Mouse (Mus musculus) thymus, adult 18-20 months (tissue): ENCODE measurements around the gene Foxe1.

Experiments
- DNase-seq, 2 experiments: peaks; one replicate each; pipeline ENCODE4 v3.0.0; 2022; ENCODE audit warnings: mixed read lengths in 2 of 2

Gene Foxe1

DNA sequence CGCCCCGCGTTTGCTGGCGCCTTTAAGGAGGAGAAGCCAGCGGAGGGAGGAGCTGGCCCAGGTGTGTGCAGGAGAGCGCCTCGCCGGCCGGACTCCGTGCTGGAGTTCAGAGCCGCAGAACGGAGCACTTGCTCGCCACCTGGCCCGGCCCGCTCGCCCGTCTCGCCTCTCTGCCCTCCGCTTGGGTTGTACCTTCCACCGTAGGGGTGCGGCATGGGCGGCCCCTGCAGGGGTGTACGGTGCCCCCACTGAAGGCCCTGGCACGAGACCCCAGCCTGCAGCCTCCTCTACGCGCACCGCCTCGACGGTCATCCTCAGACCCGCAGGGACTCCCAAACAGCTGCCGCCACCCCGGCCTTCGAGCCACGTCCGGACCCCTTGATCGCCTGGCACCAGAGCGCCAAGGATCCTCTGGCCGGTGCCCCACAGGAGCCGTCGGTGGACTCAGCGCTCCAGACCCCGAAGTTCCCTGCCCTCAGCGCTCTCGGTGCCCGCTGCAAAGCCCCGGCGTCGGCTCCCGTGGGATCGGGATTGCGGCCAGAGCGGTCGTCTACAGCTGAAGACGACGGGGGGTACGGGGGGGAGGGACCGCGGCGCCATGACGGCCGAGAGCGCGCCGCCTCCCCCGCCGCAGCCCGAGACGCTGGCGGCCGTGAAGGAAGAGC, at the start of gene Foxe1:
Gene Foxe1 (plus strand): TSS at position 14 of the 665 bp plus-strand sequence.
- no peak for DNase-seq

DNA sequence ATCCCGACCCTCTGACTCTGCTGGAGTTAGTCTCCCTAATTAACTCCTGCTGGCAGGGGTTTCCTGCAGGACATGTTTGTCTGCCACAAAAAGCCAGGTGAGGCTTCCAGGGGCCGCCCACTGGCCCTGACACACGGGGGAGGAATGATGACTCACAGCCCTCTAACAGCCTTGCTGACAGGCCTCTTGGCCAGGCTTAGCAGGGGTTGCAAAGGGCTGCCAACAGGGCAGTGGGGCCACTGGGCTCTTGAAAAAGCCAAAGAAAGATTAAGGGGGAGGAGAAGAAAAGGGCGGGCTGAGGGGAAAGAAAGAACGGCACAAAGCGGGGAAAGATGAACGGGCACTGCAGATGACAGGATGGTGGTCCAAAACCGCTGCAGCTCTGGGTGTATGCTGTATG, 39.3 kb upstream of the Foxe1 start:
- DNase-seq, result peak; percentile 6 to 11

DNA sequence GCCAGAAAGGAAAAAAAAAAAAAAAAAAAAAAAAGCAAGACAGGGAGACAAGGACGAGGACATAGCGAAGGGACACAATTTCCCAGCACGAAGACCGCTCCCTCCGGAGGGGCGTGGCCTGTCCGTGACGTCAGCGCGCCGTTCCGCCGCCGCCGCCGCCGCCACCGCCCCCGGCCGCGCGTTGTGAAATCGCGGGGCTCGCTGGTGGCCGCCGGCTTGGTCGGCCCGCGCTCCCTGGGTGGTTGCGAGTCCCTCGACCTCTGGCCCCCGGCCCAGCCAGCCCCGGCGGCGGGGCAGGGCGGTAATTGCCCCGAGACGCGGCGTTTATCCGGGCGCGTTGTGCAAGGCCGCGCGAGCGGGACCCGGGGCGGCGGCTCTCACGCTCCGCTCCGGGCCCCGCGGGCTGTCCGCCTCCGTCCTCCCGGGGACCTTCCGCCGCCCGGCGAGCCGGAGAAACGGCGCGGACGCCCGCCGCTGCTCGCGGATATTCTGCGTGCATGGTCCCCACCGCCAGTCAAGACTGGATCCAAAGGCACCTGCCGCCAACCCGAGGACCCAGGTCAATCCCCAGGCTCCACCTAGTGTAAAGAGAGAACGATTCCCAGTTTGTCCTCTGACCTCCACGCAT, 38.5 kb upstream of the Foxe1 start:
- peak; percentile 22 to 49 for DNase-seq

DNA sequence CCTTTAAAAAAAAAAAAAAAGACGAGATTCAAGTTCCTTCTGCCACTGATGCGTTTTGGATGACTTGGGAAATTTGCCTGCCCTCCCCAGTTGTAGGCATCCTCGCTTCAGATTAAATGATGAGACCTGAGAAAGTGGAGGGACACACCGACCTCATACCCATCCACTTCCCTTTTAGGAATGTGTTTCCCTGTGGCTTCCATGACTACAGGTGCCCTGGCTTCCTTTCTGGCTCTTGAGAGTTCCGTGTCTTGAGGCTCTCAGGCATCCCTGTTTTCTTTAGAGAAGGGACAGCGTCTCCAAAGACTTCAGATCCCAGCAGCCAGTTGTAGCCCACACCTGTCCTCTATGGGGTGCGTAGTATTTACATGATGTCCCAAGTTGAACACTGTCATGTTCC, 38.0 kb upstream of the Foxe1 start:
- DNase-seq, result no peak

DNA sequence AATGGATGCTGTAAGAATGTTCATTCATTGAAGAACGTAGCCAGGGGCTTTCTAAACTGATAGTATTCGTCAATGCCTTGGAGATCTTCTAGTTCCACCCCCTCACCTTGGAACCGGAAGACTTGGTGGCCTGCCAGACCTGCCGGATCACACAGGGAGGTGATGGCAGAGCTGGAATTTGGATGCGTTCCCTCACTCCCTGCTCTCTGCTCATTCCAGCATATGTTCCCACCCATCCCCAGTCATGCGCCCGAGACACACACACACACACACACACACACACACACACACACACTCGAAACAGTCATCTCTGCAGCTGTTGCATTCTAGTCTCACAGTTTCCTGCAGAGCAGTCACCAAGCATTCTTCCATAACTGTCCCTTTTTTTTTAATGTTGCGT, 36.1 kb upstream of the Foxe1 start:
- no peak for DNase-seq

DNA sequence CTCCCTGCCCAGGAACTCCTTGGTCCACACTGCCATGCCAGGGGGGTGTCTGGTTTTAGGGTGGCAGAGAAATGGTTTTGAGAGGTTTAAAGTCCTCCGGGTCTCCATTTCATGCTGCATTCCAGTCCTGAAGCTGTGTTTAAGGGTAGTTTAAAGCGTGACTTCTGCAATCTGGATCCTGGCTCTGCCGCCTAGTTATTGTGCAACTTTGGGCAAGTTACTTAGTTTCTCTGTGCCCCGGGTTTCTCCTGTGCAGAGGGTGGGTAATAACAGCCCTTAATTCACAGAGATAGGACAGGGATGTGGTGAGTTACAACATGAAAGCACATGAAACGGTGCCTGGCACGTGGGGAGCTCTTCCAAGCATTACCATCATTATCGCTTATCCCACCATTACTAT, 35.5 kb upstream of the Foxe1 start:
- DNase-seq, result no peak

GRCm38 (mm10) chr4:46311631-46312030, 31.8 kb upstream of the Foxe1 start:
- DNase-seq, result no peak

- no peak for DNase-seq
Observed at GRCm38 (mm10) chr4:46321730-46322389, 21.5 kb upstream of the Foxe1 start.

DNA sequence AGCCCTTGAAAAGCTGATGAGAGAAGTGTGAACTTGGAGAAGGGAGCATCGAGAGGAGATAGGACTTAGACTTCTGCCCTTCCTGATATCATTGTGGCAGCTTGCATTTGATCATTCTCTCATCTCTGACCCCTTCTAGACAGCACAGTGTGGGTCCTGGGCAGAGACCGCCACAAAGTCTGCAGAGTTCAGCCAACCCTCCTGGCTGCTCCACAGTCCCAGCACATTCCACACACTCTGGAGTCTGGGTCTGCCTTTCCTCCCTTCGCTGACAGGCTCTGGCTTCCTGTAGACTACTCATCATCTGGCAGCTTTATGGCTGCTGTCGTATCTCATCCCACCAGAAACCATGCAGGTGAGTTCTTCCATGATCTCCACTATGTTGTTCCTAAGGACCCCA, 20.7 kb upstream of the Foxe1 start:
- no peak for DNase-seq

- no peak for DNase-seq
Observed at GRCm38 (mm10) chr4:46328906-46329305, 14.5 kb upstream of the Foxe1 start.

GRCm38 (mm10) chr4:46335846-46336245, 7.6 kb upstream of the Foxe1 start:
- no peak for DNase-seq

DNA sequence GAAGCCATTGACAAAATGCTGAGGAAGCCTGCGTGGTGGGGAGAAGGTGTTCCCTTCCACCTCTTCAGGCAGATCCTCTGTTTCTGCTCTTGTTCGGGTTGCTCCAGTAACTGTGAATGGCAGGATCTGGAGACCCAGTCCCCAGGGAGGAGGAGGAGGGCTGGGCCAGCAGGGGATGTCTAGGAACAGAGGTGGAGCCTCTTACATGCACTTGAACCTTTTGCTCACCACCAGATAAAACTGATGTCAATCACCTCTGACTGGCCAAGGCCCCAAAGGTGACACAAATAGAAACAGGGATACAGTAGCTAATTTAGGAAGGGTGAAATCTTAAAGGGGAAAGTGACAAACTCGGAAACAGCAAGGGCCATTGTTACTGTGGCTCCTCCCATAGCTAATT, 5.4 kb upstream of the Foxe1 start:
- no peak for DNase-seq

DNA sequence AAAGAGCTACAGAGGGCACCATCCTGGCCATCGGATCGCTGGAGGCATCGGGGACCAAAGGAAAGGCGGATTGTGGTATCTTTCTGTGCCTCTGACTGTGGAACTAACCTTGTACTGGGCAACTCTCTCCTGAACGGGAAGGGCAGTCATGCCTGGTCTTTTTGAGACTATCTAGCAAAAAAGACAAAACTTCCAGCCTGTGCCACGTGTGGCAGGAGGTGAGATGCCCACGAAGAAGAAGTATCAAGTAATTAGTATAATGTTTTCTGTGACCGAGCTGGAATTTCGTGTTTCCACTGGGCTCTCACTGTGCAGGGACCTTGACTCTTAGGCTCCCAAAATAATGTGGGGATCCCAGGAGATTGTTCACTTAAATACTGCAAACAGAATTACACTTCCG, 4.4 kb upstream of the Foxe1 start:
- no peak for DNase-seq

DNA sequence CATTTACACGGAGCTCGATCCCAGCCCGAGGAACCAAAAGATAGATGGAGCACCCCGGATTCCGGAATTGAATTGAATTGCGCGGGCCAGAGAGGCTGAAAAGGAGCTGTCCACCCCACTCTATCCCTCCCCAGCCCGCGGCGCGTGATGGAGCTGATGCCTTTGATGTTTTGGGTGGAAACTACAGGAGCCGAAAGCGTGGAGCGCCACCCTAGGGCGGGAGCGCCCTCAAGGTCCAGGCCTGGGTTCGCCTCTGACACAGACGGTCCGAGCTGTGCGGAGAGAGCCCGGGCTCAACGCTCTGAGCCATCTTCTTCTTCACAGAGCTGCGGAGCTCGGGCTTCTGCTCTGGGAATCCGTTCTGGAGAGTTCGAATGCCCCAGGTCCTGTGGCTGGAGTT, 3.8 kb upstream of the Foxe1 start:
- DNase-seq, result no peak

DNA sequence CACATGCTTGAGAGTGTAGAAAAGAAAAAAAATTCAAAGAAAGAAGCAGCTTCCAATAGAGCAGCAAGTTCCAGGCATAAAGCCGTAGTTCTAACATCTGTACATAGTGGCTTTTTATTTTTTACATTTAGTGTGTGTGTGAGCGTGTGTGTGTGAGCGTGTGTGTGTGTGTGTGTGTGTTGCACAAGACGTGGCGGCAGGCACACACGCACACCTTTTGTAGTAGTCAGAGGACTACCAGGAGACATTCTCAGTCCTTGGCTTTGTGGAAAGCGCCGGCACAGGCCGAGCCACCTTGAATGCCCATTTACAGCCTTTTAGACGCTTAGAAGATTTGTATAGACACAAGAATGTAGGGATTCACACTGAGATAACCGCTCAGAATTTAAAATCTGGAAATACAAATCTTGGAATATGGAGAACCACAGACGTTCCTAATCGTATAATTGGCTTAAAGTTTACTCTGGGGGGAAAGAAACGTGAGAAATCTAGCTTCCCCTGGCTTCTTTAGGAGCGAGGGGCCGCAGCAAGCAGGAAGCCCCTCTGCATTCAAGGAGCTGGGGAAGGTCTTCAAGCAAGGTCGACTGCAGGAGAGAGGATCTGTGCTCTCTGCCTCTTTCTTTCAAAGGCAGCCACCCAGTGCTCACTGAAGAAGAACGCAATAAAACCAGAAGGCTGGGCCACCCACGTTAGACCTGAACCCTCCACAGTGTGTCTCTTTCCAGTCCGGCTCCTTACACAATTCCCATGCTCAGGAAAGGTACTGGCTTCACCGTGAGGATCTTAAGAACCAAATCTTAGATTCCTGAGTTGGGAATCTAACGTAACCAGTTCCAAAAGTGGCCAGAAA, 1.4 kb upstream of the Foxe1 start:
- no peak for DNase-seq

DNA sequence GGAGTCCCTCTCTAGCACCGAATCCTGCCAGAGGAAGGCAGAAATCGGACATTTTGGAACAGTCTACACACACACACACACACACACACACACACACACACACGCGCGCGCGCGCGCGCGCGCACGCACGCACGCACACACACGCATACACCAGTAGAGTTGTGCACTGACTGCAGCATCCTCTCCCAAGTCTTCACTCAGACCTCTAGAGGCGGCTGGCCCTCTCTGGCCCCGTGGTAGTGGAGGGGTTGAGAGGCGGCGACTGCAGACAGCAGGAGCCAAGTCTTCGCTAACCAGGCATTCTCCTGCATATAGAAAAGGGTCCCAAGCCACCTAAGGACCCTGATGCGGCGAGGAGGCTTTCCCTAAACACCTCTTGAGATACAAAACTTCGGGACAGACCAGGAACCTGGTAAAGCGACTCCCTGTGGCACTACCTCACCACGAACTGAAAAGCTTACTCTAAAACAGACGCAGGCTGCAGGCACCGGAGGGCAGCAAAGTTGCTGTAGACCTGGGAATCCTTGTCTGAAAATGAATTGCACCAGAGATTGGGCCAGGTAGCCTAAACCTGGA, 610 bp upstream of the Foxe1 start:
- DNase-seq, result no peak

DNA sequence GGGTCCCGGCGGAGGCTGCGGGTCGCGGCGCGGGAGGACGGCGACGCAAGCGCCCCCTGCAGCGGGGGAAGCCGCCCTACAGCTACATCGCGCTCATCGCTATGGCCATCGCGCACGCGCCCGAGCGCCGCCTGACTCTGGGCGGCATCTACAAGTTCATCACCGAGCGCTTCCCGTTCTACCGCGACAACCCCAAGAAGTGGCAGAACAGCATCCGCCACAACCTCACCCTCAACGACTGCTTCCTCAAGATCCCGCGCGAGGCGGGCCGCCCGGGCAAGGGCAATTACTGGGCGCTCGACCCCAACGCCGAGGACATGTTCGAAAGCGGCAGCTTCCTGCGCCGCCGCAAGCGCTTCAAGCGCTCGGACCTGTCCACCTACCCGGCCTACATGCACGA, 879 bp downstream of the Foxe1 start:
- no peak for DNase-seq

DNA sequence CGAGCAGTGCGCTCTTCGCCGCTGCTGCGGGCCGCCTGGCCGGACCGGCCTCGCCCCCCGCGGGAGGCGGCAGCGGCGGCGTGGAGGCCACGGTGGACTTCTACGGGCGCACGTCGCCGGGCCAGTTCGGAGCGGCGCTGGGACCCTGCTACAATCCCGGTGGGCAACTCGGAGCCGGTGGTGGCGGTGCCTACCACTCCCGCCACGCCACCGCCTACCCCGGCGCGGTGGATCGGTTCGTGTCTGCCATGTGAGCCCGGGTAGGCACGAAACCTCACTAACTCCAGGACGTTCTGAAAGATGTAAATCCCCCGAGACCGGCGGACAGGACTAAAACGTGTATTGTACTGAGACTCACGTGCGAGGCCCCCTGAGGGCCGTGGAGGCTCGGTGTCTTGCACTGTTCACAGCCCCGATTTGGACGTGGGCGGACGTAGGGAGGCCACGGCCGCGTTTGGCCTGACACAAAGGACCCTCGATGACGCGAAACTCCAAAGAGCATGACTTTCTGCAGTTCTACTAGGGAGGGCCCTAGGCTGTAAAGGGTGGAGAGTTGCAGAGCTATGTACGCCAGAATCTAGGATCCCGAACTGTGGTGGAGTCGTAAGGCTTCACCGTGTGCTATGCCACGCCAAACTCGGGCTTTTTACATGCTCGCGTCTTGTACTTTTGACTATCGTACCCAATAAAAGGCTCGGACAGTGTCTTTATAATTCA, 1.8 kb downstream of the Foxe1 start:
- DNase-seq, result no peak

- DNase-seq, result no peak
Observed at GRCm38 (mm10) chr4:46345773-46346100, 2.3 kb downstream of the Foxe1 start.

- no peak for DNase-seq
Observed at GRCm38 (mm10) chr4:46346221-46346620, 2.8 kb downstream of the Foxe1 start.

DNA sequence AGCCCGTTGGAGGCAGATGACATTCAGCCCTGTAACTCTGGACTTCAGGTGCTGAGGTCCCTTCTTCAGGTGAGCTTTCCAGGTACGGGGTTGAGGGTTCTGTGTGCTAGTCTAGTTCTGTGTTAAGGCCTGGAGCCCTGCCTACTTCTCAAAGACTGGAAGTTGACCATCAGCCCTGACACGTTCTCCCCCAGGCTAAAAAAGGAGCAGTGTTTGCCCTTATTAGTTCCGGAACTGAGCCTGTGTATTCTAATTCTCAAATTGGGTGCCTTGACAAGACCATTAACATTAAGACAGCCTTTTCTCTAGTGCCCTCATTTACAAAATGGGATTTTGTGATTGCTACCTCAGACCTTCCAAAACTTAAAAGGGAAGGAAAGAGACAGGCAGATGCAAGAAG, 3.7 kb downstream of the Foxe1 start:
- no peak for DNase-seq
